Mouse (Mus musculus): ENCODE measurements around the gene Tmed9.
"Not testable (repeated sequence)": the region's sequence is repeated elsewhere in the genome, so short reads cannot be mapped to it uniquely, and the experiment has no call there.

The Tmed9 gene

GRCm38 (mm10) chr13:55613471-55613870, 39.9 kb downstream of the Tmed9 start:
- DNase-seq, result no peak

- no peak for DNase-seq
These were observed 45.8 kb downstream of the Tmed9 start for GRCm38 (mm10) chr13:55619328-55619727.

- DNase-seq, result no peak
These were observed 46.7 kb downstream of the Tmed9 start for GRCm38 (mm10) chr13:55620275-55620674.

GRCm38 (mm10) chr13:55622156-55622648, 48.7 kb downstream of the Tmed9 start:
- not testable (repeated sequence) for DNase-seq

- peak; percentile 90 for DNase-seq
These were observed 49.4 kb downstream of the Tmed9 start, which contains the start of gene Caml for GRCm38 (mm10) chr13:55622649-55623541. Caml (plus strand) TSS chr13:55623005.

GRCm38 (mm10) chr13:55634639-55635127, 61.2 kb downstream of the Tmed9 start, which contains the start of gene Ddx46:
Ddx46 (plus strand) TSS chr13:55635027.
- DNase-seq, result peak; percentile 80

- DNase-seq, result no peak
These were observed 61.6 kb downstream of the Tmed9 start for GRCm38 (mm10) chr13:55635146-55635571.

- DNase-seq, result peak; percentile 26
These were observed 62.9 kb downstream of the Tmed9 start for GRCm38 (mm10) chr13:55636185-55636983.

- DNase-seq, result peak; percentile 71
These were observed 66.9 kb downstream of the Tmed9 start for GRCm38 (mm10) chr13:55640480-55640879.

GRCm38 (mm10) chr13:55644525-55644924, 71.0 kb downstream of the Tmed9 start:
- no peak for DNase-seq
